ENCODE assay signal across 8 mouse cellular contexts in the genomic region with DNA sequence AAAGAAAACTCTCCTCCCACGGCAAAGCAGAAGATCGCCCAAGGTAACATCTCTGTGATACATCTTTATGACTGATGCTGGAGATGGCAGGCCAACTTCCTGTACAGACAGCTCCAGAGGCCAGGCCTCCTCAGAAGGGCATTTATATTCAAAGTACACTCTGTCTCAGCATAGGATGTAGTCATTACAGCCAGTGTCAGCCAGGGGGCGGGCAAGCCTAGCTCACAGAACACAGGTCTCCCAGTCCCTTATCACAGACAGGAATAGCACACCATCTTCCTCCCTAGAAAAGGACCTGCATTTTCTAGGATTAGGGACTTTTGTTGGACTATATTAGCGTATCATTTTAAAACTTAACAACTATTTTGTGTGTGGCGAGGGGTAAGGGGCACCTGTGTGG. TPM values are rescaled to one million over a fixed set of nuclear protein-coding genes. Genes with fewer than 3 reads are reported as not detected.
DNase-seq lines count a peak whose midpoint lies in the region; ATAC-seq lines count a peak whose summit lies in the region.

No protein-coding gene starts in this region.

- H3K4me3 ChIP-seq in intestine, embryonic 14.5 days (ENCODE audit: low read depth, low read length): no peak overlapping the region
- no peak overlapping the region for H3K4me3 ChIP-seq in midbrain, embryonic 11.5 days (ENCODE audit: low read depth, low read length)

- H3K9me3 ChIP-seq in intestine, embryonic 14.5 days (ENCODE audit: control insufficient read depth, low read length): no peaks in the 10 kb centered on the region
- no peaks in the 10 kb centered on the region for H3K9me3 ChIP-seq in midbrain, embryonic 11.5 days (ENCODE audit: control insufficient read depth, low read length)

- 15% methylated on average over 5 of the region's 5 CpGs for WGBS in intestine, embryonic 14.5 days
- WGBS in midbrain, embryonic 11.5 days: 23% methylated on average over 5 of the region's 5 CpGs

- H3K9ac ChIP-seq in intestine, embryonic 14.5 days (ENCODE audit: low read length): no peak overlapping the region
- no peak overlapping the region for H3K9ac ChIP-seq in midbrain, embryonic 11.5 days (ENCODE audit: low read length)

- no peaks in the 10 kb centered on the region for H3K36me3 ChIP-seq in intestine, embryonic 14.5 days (ENCODE audit: control insufficient read depth, insufficient read depth, low read length)
- H3K36me3 ChIP-seq in midbrain, embryonic 11.5 days (ENCODE audit: control insufficient read depth, insufficient read depth, low read length): no peaks in the 10 kb centered on the region

- H3K4me2 ChIP-seq in intestine, embryonic 14.5 days (ENCODE audit: low read length): no peak overlapping the region
- no peak overlapping the region for H3K4me2 ChIP-seq in midbrain, embryonic 11.5 days

- ATAC-seq in common myeloid progenitor, adult 5-6 weeks (replicated peaks; ENCODE audit: low read depth, poor library complexity, severe bottlenecking): peak; percentile 96
- peak; percentile 73 for ATAC-seq in intestine, embryonic 14.5 days (replicated peaks; ENCODE audit: low FRiP score, low TSS enrichment, low read depth)
- ATAC-seq in midbrain, embryonic 11.5 days (ENCODE audit: low FRiP score): peak; percentile 81
- no peak for ATAC-seq in monocyte, adult 5-6 weeks (replicated peaks; ENCODE audit: insufficient number of reproducible peaks, low FRiP score, low TSS enrichment, poor library complexity, severe bottlenecking)

- H3K4me1 ChIP-seq in intestine, embryonic 14.5 days (replicated peaks; ENCODE audit: control insufficient read depth, insufficient read depth, low read length): no peaks in the 10 kb centered on the region; the same call in 1 of the 2 replicates
- H3K4me1 ChIP-seq in midbrain, embryonic 11.5 days (ENCODE audit: control insufficient read depth, insufficient read depth, low read length): peaks cover 10% of the 10 kb centered on the region

- H3K27me3 ChIP-seq in intestine, embryonic 14.5 days (replicated peaks; ENCODE audit: control insufficient read depth, insufficient read depth, low read length): no peaks in the 10 kb centered on the region
- H3K27me3 ChIP-seq in midbrain, embryonic 11.5 days (ENCODE audit: control insufficient read depth, insufficient read depth, low read length): no peaks in the 10 kb centered on the region

- no peak overlapping the region for H3K27ac ChIP-seq in intestine, embryonic 14.5 days (ENCODE audit: low read depth)
- H3K27ac ChIP-seq in midbrain, embryonic 11.5 days (ENCODE audit: low read depth, low read length): no peak overlapping the region

- DNase-seq in adrenal gland, adult (ENCODE audit: inconsistent age in 2 of 2, low spot score in 1 of 2): peak; percentile 89 to 95
- DNase-seq in gastrocnemius, postnatal 10 days: peak; percentile 84
- peak; percentile 88 for DNase-seq in intestine, embryonic 14.5 days (ENCODE audit: low spot score)
- peak; percentile 47 to 82 for DNase-seq in left cerebral cortex, adult 9 months (ENCODE audit: low spot score in 2 of 2)
- peak; percentile 93 for DNase-seq in midbrain, embryonic 11.5 days (ENCODE audit: low spot score, missing footprints)
- peak; percentile 40 for DNase-seq in spleen, adult 12 weeks (ENCODE audit: low spot score)

RNA-seq across cellular contexts. Expression of gene Zfp664, which starts 46.4 kb away (rescaled TPM):
- total RNA-seq in common myeloid progenitor, adult 5-6 weeks (2017): 30.4 and 31.2 TPM in 2 replicates
- total RNA-seq in gastrocnemius, postnatal 10 days (2021): 10 to 100 TPM; 24.7 to 26.4 TPM
- 69.6 and 81.1 TPM in 2 replicates for polyA plus RNA-seq in intestine, embryonic 14.5 days (2014; fragmentation: Nextera tagmentation; extraction: Ambion mirVana)
- 133 and 160 TPM in 2 replicates for polyA plus RNA-seq in midbrain, embryonic 11.5 days (2014; fragmentation: Nextera tagmentation; extraction: Ambion mirVana)
- total RNA-seq in monocyte, adult 5-6 weeks (2017): 5.8 to 25.7 TPM (median 19.3 TPM) in 3 replicates

RNA-seq across cellular contexts. Expression of gene Ccdc92, which starts 46.6 kb away (rescaled TPM):
- total RNA-seq in common myeloid progenitor, adult 5-6 weeks (2017): 0.87 TPM in 1 of 2 replicates, not detected in the other
- total RNA-seq in gastrocnemius, postnatal 10 days (2021): under 1 TPM; 0.61 TPM
- polyA plus RNA-seq in intestine, embryonic 14.5 days (2014; fragmentation: Nextera tagmentation; extraction: Ambion mirVana): 6.8 and 7.4 TPM in 2 replicates
- polyA plus RNA-seq in midbrain, embryonic 11.5 days (2014; fragmentation: Nextera tagmentation; extraction: Ambion mirVana): 11.9 and 13.9 TPM in 2 replicates
- total RNA-seq in monocyte, adult 5-6 weeks (2017): 0.96 to 9.1 TPM (median 1.6 TPM) in 3 replicates

Comparison
In these comparisons a context has a peak if more than half of its experiments do, and no peak if none do; other contexts are left out.
1. DNase-seq: peak in every context shown above with its lines; median percentile 93 in midbrain, embryonic 11.5 days; 92 in adrenal gland, adult; 88 in intestine, embryonic 14.5 days; 84 in gastrocnemius, postnatal 10 days; 64 in left cerebral cortex, adult 9 months; 40 in spleen, adult 12 weeks.